Mouse (Mus musculus) small intestine, adult 2 months (tissue): Measurements from ENCODE around the gene Tbk1.

ENCODE experiments used
- CTCF ChIP-seq: fragments of 200-500 bp; IDR thresholded peaks from 2 replicates; pipeline ENCODE4 v1.5.1; 2012; ENCODE audit warnings: low read depth, mild to moderate bottlenecking, control low read depth, inconsistent platforms, low read length, moderate library complexity, mixed read lengths; ENCODE audit not compliant: insufficient replicate concordance, insufficient read length; ENCODE audit errors: extremely low read depth
- POLR2A ChIP-seq: fragments of 200-500 bp; IDR thresholded peaks from 2 replicates; pipeline ENCODE4 v1.6.1; 2012; ENCODE audit warnings: low read depth, mild to moderate bottlenecking, control low read depth, inconsistent platforms, low read length, moderate library complexity

DNA sequence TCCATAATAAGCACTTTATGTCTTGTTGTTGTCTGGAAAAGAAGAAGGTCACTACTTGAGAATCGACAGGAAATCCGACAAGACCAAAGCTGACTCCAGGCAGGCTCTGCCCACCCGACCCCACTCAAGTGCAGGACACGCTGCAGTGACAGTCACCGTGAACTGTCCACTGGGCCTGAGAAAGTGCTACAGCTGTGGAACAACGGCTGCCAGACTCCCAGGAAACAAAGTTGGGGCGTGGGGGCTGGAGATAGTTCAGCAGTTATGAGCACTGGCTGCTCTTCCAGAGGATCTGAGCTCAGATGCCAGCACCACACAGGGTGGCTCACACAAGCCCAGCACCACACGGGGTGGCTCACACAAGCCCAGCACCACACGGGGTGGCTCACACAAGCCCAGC lies 10.2 kb downstream of the Tbk1 start:
- TF ChIP-seq CTCF (no peak), POLR2A (no peak)
